Mouse (Mus musculus): ENCODE data around the gene Scn3b.

Scn3b gene

GRCm38 (mm10) chr9:40297969-40298368 is 29.0 kb downstream of the Scn3b start:
- H3K4me3 ChIP-seq (replicated peaks; ENCODE audit: low read length) = no peak overlapping the region
- no peaks in the 10 kb centered on the region for H3K27me3 ChIP-seq (ENCODE audit: insufficient read depth, low read length)
- TF ChIP-seq CTCF (conservative IDR thresholded peaks at IDR 0.05; ENCODE audit: low read length) (no peak), POU5F1 (IDR thresholded peaks at IDR 0.05; ENCODE audit: borderline replicate concordance, low read length) (no peak), NANOG (IDR thresholded peaks at IDR 0.05; ENCODE audit: borderline replicate concordance, low read length) (no peak)
- no peaks in the 10 kb centered on the region for H3K9me3 ChIP-seq (ENCODE audit: low read length)
- H3K4me1 ChIP-seq (replicated peaks; ENCODE audit: low read depth, low read length) = peaks cover 22% of the 10 kb centered on the region
- peaks cover 88% of the 10 kb centered on the region for H3K36me3 ChIP-seq (ENCODE audit: insufficient read depth, low read length)

- no peak for TF ChIP-seq NANOG (IDR thresholded peaks at IDR 0.05; ENCODE audit: borderline replicate concordance, low read length)
- TF ChIP-seq CTCF (conservative IDR thresholded peaks at IDR 0.05; ENCODE audit: low read length) = no peak
- TF ChIP-seq POU5F1 (IDR thresholded peaks at IDR 0.05; ENCODE audit: borderline replicate concordance, low read length) = no peak
- H3K36me3 ChIP-seq (ENCODE audit: insufficient read depth, low read length) = peaks cover 90% of the 10 kb centered on the region
- no peaks in the 10 kb centered on the region for H3K27me3 ChIP-seq (ENCODE audit: insufficient read depth, low read length)
- peaks cover 22% of the 10 kb centered on the region for H3K4me1 ChIP-seq (replicated peaks; ENCODE audit: low read depth, low read length)
- H3K9me3 ChIP-seq (ENCODE audit: low read length) = no peaks in the 10 kb centered on the region
- no peak overlapping the region for H3K4me3 ChIP-seq (replicated peaks; ENCODE audit: low read length)
Observed at GRCm38 (mm10) chr9:40299323-40299722, 30.3 kb downstream of the Scn3b start.

GRCm38 (mm10) chr9:40300018-40300989 is 31.3 kb downstream of the Scn3b start:
- H3K27me3 ChIP-seq (ENCODE audit: insufficient read depth, low read length) = no peaks in the 10 kb centered on the region
- H3K36me3 ChIP-seq (ENCODE audit: insufficient read depth, low read length) = peaks cover 90% of the 10 kb centered on the region
- peaks cover 22% of the 10 kb centered on the region for H3K4me1 ChIP-seq (replicated peaks; ENCODE audit: low read depth, low read length)
- H3K4me3 ChIP-seq (replicated peaks; ENCODE audit: low read length) = no peak overlapping the region
- no peaks in the 10 kb centered on the region for H3K9me3 ChIP-seq (ENCODE audit: low read length)
- TF ChIP-seq CTCF (conservative IDR thresholded peaks at IDR 0.05; ENCODE audit: low read length) = no peak
- TF ChIP-seq POU5F1 (IDR thresholded peaks at IDR 0.05; ENCODE audit: borderline replicate concordance, low read length) = no peak
- no peak for TF ChIP-seq NANOG (IDR thresholded peaks at IDR 0.05; ENCODE audit: borderline replicate concordance, low read length)

GRCm38 (mm10) chr9:40301475-40301874 is 32.5 kb downstream of the Scn3b start:
- no peaks in the 10 kb centered on the region for H3K27me3 ChIP-seq (ENCODE audit: insufficient read depth, low read length)

GRCm38 (mm10) chr9:40302375-40302774 is 33.4 kb downstream of the Scn3b start:
- Histone ChIP-seq H3K4me3 (replicated peaks; ENCODE audit: low read length) (no peak overlapping the region), H3K9me3 (ENCODE audit: low read length) (no peaks in the 10 kb centered on the region), H3K36me3 (ENCODE audit: insufficient read depth, low read length) (peaks cover 95% of the 10 kb centered on the region), H3K4me1 (replicated peaks; ENCODE audit: low read depth, low read length) (peaks cover 13% of the 10 kb centered on the region), H3K27me3 (ENCODE audit: insufficient read depth, low read length) (no peaks in the 10 kb centered on the region)
- TF ChIP-seq POU5F1 (IDR thresholded peaks at IDR 0.05; ENCODE audit: borderline replicate concordance, low read length) (no peak), CTCF (conservative IDR thresholded peaks at IDR 0.05; ENCODE audit: low read length) (no peak), NANOG (IDR thresholded peaks at IDR 0.05; ENCODE audit: borderline replicate concordance, low read length) (no peak)

More at GRCm38 (mm10) chr9:40301475-40301874, 32.5 kb downstream of the Scn3b start:
- TF ChIP-seq POU5F1 (IDR thresholded peaks at IDR 0.05; ENCODE audit: borderline replicate concordance, low read length) (no peak), NANOG (IDR thresholded peaks at IDR 0.05; ENCODE audit: borderline replicate concordance, low read length) (no peak), CTCF (conservative IDR thresholded peaks at IDR 0.05; ENCODE audit: low read length) (no peak)
- Histone ChIP-seq H3K4me1 (replicated peaks; ENCODE audit: low read depth, low read length) (peaks cover 21% of the 10 kb centered on the region), H3K36me3 (ENCODE audit: insufficient read depth, low read length) (peaks cover 92% of the 10 kb centered on the region), H3K4me3 (replicated peaks; ENCODE audit: low read length) (no peak overlapping the region), H3K9me3 (ENCODE audit: low read length) (no peaks in the 10 kb centered on the region)

- Histone ChIP-seq H3K27me3 (ENCODE audit: insufficient read depth, low read length) (no peaks in the 10 kb centered on the region), H3K9me3 (ENCODE audit: low read length) (no peaks in the 10 kb centered on the region), H3K36me3 (ENCODE audit: insufficient read depth, low read length) (peaks cover 96% of the 10 kb centered on the region), H3K4me1 (replicated peaks; ENCODE audit: low read depth, low read length) (peaks cover 6% of the 10 kb centered on the region; the same call in 1 of the 2 replicates), H3K4me3 (replicated peaks; ENCODE audit: low read length) (no peak overlapping the region)
- TF ChIP-seq POU5F1 (IDR thresholded peaks at IDR 0.05; ENCODE audit: borderline replicate concordance, low read length) (no peak), NANOG (IDR thresholded peaks at IDR 0.05; ENCODE audit: borderline replicate concordance, low read length) (no peak), CTCF (conservative IDR thresholded peaks at IDR 0.05; ENCODE audit: low read length) (no peak)
Observed at GRCm38 (mm10) chr9:40304243-40304642, 35.2 kb downstream of the Scn3b start.

GRCm38 (mm10) chr9:40307311-40307710 is 38.3 kb downstream of the Scn3b start:
- no peak for TF ChIP-seq NANOG (IDR thresholded peaks at IDR 0.05; ENCODE audit: borderline replicate concordance, low read length)
- no peak for TF ChIP-seq CTCF (conservative IDR thresholded peaks at IDR 0.05; ENCODE audit: low read length)
- TF ChIP-seq POU5F1 (IDR thresholded peaks at IDR 0.05; ENCODE audit: borderline replicate concordance, low read length) = no peak
- Histone ChIP-seq H3K9me3 (ENCODE audit: low read length) (peaks cover 10% of the 10 kb centered on the region), H3K4me1 (replicated peaks; ENCODE audit: low read depth, low read length) (no peaks in the 10 kb centered on the region), H3K36me3 (ENCODE audit: insufficient read depth, low read length) (peaks cover 95% of the 10 kb centered on the region), H3K27me3 (ENCODE audit: insufficient read depth, low read length) (no peaks in the 10 kb centered on the region), H3K4me3 (replicated peaks; ENCODE audit: low read length) (no peak overlapping the region)

- peaks cover 11% of the 10 kb centered on the region for H3K9me3 ChIP-seq (ENCODE audit: low read length)
- H3K36me3 ChIP-seq (ENCODE audit: insufficient read depth, low read length) = peaks cover 91% of the 10 kb centered on the region
- H3K4me3 ChIP-seq (replicated peaks; ENCODE audit: low read length) = no peak overlapping the region
- H3K4me1 ChIP-seq (replicated peaks; ENCODE audit: low read depth, low read length) = no peaks in the 10 kb centered on the region
- H3K27me3 ChIP-seq (ENCODE audit: insufficient read depth, low read length) = no peaks in the 10 kb centered on the region
- TF ChIP-seq POU5F1 (IDR thresholded peaks at IDR 0.05; ENCODE audit: borderline replicate concordance, low read length) (no peak), NANOG (IDR thresholded peaks at IDR 0.05; ENCODE audit: borderline replicate concordance, low read length) (no peak), CTCF (conservative IDR thresholded peaks at IDR 0.05; ENCODE audit: low read length) (no peak)
Observed at GRCm38 (mm10) chr9:40309876-40310275, 40.9 kb downstream of the Scn3b start.

Data from E14TG2a.4 (cell line).